ENCODE assay signal across 1 mouse cellular context in the genomic region with DNA sequence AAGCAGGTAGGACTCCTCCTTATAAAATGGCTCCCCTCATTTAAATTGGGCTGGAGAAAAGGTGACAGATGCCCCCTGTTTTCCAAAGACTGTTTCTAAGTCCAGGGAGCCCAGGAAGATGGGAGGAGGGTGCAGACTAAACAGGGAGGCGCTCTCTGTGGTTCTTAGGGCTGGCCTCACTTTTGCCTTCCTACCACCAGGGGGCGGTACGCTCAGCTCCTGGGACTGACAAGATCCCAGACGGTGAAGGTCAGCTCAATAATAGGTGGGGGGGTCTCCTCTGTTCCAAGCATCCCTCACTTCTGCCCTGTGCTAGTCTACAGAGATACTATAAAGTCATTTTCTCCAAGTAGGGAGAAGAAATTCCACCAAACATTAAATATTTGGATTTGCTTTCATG.
A peak's percentile ranks its signal among the peaks of the same experiment; 100 is the strongest.
TF ChIP-seq lines count a peak whose summit lies in the region.

No protein-coding gene starts in this region.

TF ChIP-seq in CH12.LX, 34 proteins besides CTCF, POLR2A, EP300 and RAD21:
- TF ChIP-seq PAX5 (IDR thresholded peaks at IDR 0.05; ENCODE audit: low read length) = no peak
- no peak for TF ChIP-seq CHD2 (IDR thresholded peaks at IDR 0.05; ENCODE audit: low read length)
- peak; percentile 75 for TF ChIP-seq SMC3 (IDR thresholded peaks at IDR 0.05; ENCODE audit: low read depth, low read length)
